Mouse (Mus musculus) yolk sac, embryonic 10.5 days (tissue): ENCODE measurements at regions not wholly inside any gene's neighbourhood (a gene's known extent, or its start where the extent isn't known, plus 50 kb on each side); places are given as distances from the start of the nearest gene placed in this dataset.

Source experiments
- DNase-seq: peaks from one replicate; pipeline ENCODE4 v3.0.0-alpha.2; 2017; ENCODE audit warnings: low spot score

DNA sequence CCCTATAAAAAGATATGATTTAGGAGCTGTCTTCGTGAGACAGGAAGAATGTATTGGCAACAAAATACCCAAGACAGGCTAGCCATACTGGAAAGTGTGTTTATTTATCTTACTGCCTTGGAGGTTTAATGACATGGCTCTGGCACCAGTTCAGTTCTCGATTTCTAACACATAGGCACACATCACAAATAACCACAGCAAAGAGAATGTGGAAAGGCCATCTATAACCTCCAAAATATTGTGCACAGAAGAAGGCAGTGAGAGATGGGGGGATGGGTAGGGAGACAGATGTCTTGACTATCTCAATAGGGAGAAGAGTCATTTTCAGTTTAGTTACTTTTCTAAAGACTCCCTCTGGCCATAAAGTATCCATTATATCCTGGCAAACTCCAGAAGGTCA, 90.5 kb downstream of the Minar1 start:
- DNase-seq = no peak

DNA sequence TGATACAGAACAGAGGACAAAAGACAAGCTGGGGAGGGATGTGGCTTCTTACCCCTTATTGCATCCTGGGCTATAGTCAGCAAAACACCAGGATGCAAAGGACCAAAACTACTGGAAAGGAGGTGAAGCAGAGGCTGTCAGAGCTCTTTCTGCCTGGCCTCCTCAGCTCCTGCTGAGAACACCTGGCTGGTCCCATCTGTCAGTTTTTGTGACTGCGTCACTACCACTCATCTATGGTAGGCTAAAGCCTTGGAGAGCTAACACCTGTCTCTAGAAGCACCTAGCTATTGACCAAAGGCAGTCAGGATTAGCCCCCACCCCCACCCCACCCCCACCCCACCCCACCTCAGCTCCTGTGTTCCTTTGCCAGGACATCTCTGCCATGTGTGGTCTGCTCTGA, 98.8 kb downstream of the Minar1 start:
- no peak for DNase-seq

DNA sequence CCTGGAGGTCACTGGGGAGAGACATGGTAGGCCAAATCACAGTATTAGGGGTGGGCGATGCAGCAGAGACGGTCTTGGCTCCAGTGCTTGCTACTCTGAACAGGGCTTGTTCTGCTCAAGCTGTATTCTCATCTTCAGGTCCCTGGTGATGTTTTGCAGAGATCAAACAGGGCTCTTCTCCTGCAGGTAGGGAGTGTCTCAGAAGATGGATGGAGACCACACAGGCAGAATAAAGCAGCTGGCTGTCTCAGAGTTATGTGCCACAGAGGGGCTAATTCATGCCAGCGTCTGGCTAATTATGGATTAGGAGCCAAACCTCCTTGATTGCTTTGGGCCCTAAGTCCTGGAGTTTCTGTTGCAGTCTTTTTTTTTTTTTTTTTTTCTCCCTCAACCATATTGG, 99.2 kb downstream of the Minar1 start:
- DNase-seq = no peak

- DNase-seq = no peak
These were observed 114.4 kb downstream of the Minar1 start for GRCm38 (mm10) chr9:89508407-89509101.

DNA sequence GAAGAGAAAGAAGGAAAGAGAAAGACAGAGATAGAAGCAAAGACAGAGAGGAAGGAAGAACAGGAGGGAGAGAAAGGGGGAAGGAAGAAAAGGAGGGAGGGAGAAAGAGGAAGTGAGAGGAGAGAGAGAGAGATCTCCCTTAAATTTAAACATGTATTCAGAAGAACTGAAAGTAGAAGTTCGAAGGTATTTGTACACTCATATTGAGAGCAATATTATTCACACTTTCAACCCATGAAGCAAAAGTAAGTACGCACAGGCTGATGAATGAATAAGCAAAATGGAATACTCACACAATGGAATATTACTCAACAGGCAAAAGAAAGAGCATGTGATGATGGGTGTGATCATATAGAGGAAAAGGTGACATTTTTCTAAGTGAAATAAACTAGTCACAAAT, 120.8 kb downstream of the Minar1 start:
- no peak for DNase-seq

GRCm38 (mm10) chr9:89497399-89497749, 125.6 kb downstream of the Minar1 start:
- DNase-seq = no peak

DNA sequence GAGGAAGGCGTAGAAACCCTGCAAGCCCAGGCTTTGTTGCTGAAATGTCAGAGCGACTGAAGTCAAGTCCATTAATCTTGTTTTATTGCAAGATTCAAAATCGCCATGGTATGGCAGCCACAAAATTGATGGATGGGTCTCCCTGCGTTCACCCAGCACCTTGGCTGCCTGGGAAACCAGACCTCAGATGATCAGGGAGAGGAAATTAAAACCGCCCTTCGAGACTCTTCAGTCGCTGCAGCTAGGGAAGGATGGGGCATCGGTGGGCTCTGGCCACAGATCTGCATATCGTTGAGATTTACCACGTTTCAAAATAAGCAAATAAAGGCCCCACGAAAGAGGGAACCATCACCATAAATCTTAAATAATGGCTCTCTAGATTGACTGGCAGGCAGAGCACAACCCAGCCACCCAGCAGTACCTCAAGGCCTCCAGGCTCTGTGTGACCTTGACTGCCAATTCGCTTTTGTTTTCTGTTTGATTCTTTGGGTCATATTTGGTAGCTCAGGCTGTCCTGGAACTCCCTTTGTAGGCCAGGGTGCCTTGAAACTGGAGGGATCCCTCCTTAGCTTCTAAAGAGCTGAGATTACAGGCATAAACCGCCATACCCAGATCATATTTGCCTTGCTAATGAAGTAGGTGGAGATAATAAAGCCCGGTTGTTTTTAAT, 126.1 kb downstream of the Minar1 start:
- no peak for DNase-seq

DNA sequence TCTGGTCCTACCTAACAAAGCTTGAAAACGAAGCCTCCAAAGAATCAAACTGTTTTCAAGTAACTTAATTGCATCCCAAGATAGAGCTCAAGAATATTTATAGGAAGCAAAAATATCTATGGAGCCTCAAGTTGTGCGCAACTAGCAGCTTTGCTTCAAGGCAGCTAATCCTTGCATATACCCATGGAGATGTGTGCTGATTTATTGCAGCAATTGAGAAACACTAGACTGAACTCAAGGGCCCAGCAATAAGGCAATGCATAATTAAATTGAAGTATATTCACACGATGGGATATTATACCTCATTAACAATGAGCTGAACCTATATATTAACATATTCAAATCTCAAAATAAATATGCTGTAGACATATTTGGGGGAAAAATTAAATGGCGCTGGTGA, 135.3 kb downstream of the Minar1 start:
- DNase-seq = no peak

DNA sequence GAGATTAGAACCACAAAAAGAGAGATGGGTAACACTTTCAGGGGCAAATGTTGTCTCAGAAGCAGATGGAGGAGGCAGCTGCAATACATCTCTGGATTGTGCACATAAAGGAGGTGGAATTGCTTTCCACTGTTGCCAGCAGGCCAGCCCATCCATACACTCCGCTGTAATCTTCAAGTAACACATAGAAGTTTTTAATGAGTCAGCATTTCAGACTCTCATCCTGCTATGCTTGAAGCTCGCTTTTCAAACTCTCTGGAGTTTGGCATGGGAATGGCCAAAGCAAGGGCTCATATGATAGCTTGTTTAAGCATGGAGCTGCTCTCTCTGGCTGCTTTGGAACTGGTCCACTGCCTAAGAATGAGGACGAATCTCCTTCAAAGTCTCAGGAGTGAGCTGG, 143.5 kb downstream of the Minar1 start:
- no peak for DNase-seq

DNA sequence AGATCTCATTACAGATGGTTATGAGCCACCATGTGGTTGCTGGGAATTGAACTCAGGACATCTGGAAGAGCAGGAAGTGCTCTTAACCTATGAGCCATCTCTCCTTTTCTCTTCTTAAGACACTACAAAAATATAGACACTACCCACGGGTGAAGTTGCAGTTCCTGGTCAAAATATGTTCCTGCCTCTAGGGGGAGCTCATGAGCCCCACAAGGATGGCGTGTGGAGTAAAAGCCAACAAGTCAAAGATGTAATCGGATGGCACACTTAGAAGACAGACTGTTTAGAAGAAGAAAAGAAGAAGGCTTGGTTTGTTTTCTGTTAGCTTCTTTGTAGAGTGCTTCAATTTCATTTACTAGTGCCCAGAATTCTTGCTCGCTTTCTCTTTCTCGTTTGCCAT, 161.7 kb downstream of the Minar1 start:
- peak; percentile 9 for DNase-seq

GRCm38 (mm10) chr9:89456666-89457065, 166.3 kb downstream of the Minar1 start:
- no peak for DNase-seq

- DNase-seq = no peak
These were observed 173.3 kb downstream of the Minar1 start for GRCm38 (mm10) chr9:89449656-89450055.
